Mouse (Mus musculus) limb, embryonic 14.5 days (tissue): ENCODE data around the gene Ppp1r10. TPM values are rescaled to one million over a fixed set of nuclear protein-coding genes. Genes with fewer than 3 reads are reported as not detected.

Experiments
- ATAC-seq: fragments of 200-750 bp; cut with Nextera tagmentation; 2 replicates; pipeline ENCODE4 v1.8.0; 2017; ENCODE audit warnings: low read depth, moderate number of reproducible peaks, moderate TSS enrichment; ENCODE audit not compliant: low FRiP score
- DNase-seq: peaks from one replicate; pipeline ENCODE4 v3.0.0-alpha.2; 2015; ENCODE audit warnings: low spot score
- H3K27ac ChIP-seq: fragments of 300-500 bp; sonication (generic); replicated peaks from 2 replicates; pipeline ENCODE4 v1.5.1; 2014; ENCODE audit warnings: low read depth, mild to moderate bottlenecking, low read length, moderate library complexity, mixed read lengths
- H3K27me3 ChIP-seq: fragments of 300-500 bp; sonication (generic); 2 replicates; pipeline ENCODE4 v1.6.1; 2014; ENCODE audit warnings: low read length, mixed read lengths; ENCODE audit not compliant: control insufficient read depth, insufficient read depth
- H3K36me3 ChIP-seq: fragments of 300-500 bp; sonication (generic); 2 replicates; pipeline ENCODE4 v1.6.1; 2014; ENCODE audit warnings: mild to moderate bottlenecking, low read length, moderate library complexity, mixed read lengths; ENCODE audit not compliant: control insufficient read depth, insufficient read depth
- H3K4me1 ChIP-seq: fragments of 300-500 bp; sonication (generic); 2 replicates; pipeline ENCODE4 v1.6.1; 2014; ENCODE audit warnings: antibody characterized with exemption, low read length, mixed read lengths; ENCODE audit not compliant: control insufficient read depth, insufficient read depth
- H3K4me2 ChIP-seq: fragments of 300-500 bp; sonication (generic); replicated peaks from 2 replicates; pipeline ENCODE4 v1.6.1; 2014; ENCODE audit warnings: low read depth, mild to moderate bottlenecking, low read length, moderate library complexity; ENCODE audit not compliant: severe bottlenecking
- H3K4me3 ChIP-seq: fragments of 300-500 bp; sonication (generic); replicated peaks from 2 replicates; pipeline ENCODE4 v1.5.1; 2014; ENCODE audit warnings: low read length
- H3K9ac ChIP-seq: fragments of 300-500 bp; sonication (generic); 2 replicates; pipeline ENCODE4 v1.6.1; 2014; ENCODE audit warnings: mild to moderate bottlenecking, low read depth, low read length, moderate library complexity; ENCODE audit not compliant: severe bottlenecking
- H3K9me3 ChIP-seq: fragments of 300-500 bp; sonication (generic); 2 replicates; pipeline ENCODE4 v1.6.1; 2016; ENCODE audit warnings: low read length; ENCODE audit not compliant: control insufficient read depth
- POLR2A ChIP-seq: fragments of 200-500 bp; IDR thresholded peaks from 2 replicates; pipeline ENCODE4 v1.8.0; 2012; ENCODE audit warnings: inconsistent platforms, mild to moderate bottlenecking, moderate library complexity, borderline replicate concordance; ENCODE audit not compliant: insufficient read depth, insufficient read length; ENCODE audit errors: extremely low read depth
- WGBS: fragments of 180-500 bp; shearing (Covaris S2); extraction: QIAGEN DNeasy Blood & Tissue Kit; methylation state at CpG from one replicate; pipeline ENCODE4 v1.1.7; 2014; 5-methylcytosine and 5-hydroxymethylcytosine counted together
- polyA plus RNA-seq, 2 experiments: library from polyadenylated mRNA; depleted of rRNA in 1 of 2; stranded (reverse) in 1 of 2; unstranded in 1 of 2; fragments of >200 nt; fragmentation: Nextera tagmentation in 1 of 2; extraction: Ambion mirVana in 1 of 2; gene quantifications; 2 replicates each; pipeline versions ENCODE4 v1.2.1 to v1.2.3; 2012 to 2014

Gene Ppp1r10
- polyA plus RNA-seq, 2 experiments, result 30.8 to 39.9 TPM

DNA sequence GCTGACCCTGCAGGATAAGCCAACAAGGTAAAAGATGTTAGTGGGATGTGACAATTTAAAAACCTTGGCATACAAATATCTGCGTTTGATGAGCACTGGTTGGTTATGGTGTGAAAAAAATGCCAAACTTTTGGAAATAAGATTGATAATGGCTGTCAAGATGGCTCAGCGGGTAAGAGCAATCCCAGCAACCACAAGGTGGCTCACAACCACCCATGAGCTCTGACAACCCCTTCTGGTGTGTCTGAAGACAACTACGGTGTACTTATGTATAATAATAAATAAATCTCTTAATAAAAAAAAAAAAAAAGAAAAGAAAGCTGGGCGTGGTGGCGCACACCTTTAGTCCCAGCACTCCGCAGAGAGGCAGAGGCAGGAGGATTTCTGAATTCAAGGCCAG lies 1.3 kb upstream of the Ppp1r10 start:
- H3K4me3 ChIP-seq, result peak overlapping the region; percentile 74
- 83% methylated on average over 6 of the region's 6 CpGs for WGBS
- no peak for DNase-seq
- no peaks in the 10 kb centered on the region for H3K27me3 ChIP-seq
- TF ChIP-seq POLR2A, result no peak
- ATAC-seq, result no peak
- no peaks in the 10 kb centered on the region for H3K9me3 ChIP-seq
- H3K4me2 ChIP-seq, result peak overlapping the region; percentile 77; the same call in 1 of the 2 replicates
- H3K27ac ChIP-seq, result no peak overlapping the region
- peaks cover 11% of the 10 kb centered on the region for H3K4me1 ChIP-seq
- H3K9ac ChIP-seq, result no peak overlapping the region
- H3K36me3 ChIP-seq, result peaks cover 35% of the 10 kb centered on the region

DNA sequence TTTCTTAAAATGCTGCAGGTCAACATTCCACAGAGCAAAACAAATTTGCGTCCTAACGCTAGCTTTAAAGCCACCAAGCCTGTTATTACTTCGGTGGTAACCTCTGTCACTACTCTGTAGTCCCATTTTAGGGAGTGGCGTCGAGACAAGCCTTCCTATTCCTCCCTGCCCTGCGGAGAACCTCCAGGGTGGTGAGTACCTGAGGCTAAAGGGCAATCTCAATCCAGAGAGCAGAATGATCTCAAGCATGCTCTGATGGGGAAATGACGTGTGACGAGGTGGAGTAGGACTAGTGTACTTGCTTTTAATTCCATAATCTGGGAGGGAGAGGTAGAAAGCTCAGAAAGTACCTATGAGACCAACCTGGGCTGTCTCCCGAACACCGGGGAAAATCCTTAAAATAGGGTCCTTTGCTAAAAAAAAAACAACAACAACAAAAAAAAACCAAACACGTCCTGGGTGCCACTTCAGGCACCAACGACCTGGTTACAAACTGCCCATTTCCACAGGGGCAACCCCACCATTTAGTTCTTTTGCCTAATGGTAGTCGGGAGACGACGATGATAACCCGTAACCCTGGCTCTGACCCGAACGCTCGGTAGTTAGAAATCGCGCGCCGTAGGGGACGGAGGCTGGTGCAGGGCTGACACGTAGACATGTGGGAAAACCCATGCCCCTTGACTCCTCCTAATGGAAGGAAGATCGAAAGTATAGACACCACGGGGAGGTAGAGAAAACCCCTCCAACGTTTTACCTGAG lies 517 bp upstream of the Ppp1r10 start:
- Histone ChIP-seq H3K4me3 (peak overlapping the region; percentile 74), H3K4me1 (peaks cover 17% of the 10 kb centered on the region), H3K4me2 (peak overlapping the region; percentile 77), H3K27me3 (no peaks in the 10 kb centered on the region), H3K9ac (peak overlapping the region; percentile 98), H3K9me3 (no peaks in the 10 kb centered on the region), H3K27ac (peak overlapping the region; percentile 76; the same call in 1 of the 2 replicates), H3K36me3 (peaks cover 37% of the 10 kb centered on the region)
- ATAC-seq (no peak), DNase-seq (no peak)
- TF ChIP-seq POLR2A, result no peak
- 5% methylated on average over 28 of the region's 28 CpGs for WGBS

- peak overlapping the region; percentile 74 for H3K4me3 ChIP-seq
- WGBS, result under 1% methylated on average over 8 of the region's 8 CpGs
- ATAC-seq (no peak), DNase-seq (no peak)
- no peaks in the 10 kb centered on the region for H3K9me3 ChIP-seq
- peak overlapping the region; percentile 98 for H3K9ac ChIP-seq
- H3K27me3 ChIP-seq, result no peaks in the 10 kb centered on the region
- H3K4me2 ChIP-seq, result peak overlapping the region; percentile 77
- H3K27ac ChIP-seq, result peak overlapping the region; percentile 97
- H3K4me1 ChIP-seq, result peaks cover 17% of the 10 kb centered on the region
- H3K36me3 ChIP-seq, result peaks cover 37% of the 10 kb centered on the region
- TF ChIP-seq POLR2A, result no peak
Measured at GRCm38 (mm10) chr17:35917143-35917462, 869 bp downstream of the Ppp1r10 start.

- TF ChIP-seq POLR2A, result peak; percentile 34; the same call in 1 of the 2 replicates
Measured at GRCm38 (mm10) chr17:35917463-35918251, 1.4 kb downstream of the Ppp1r10 start.

GRCm38 (mm10) chr17:35918276-35919059 lies 2.2 kb downstream of the Ppp1r10 start:
- peak; percentile 49; the same call in 1 of the 2 replicates for TF ChIP-seq POLR2A
- Histone ChIP-seq H3K4me2 (peak overlapping the region; percentile 77), H3K9me3 (no peaks in the 10 kb centered on the region), H3K36me3 (peaks cover 35% of the 10 kb centered on the region), H3K4me1 (peaks cover 17% of the 10 kb centered on the region), H3K27ac (peak overlapping the region; percentile 97), H3K9ac (peak overlapping the region; percentile 98), H3K27me3 (no peaks in the 10 kb centered on the region), H3K4me3 (peak overlapping the region; percentile 74)
- no peak for ATAC-seq
- under 1% methylated on average over 11 of the region's 11 CpGs for WGBS
- peak; percentile 75 for DNase-seq

More at GRCm38 (mm10) chr17:35917463-35918251, 1.4 kb downstream of the Ppp1r10 start:
- Histone ChIP-seq H3K9me3 (no peaks in the 10 kb centered on the region), H3K36me3 (peaks cover 37% of the 10 kb centered on the region), H3K4me2 (peak overlapping the region; percentile 77), H3K4me3 (peak overlapping the region; percentile 74), H3K4me1 (peaks cover 17% of the 10 kb centered on the region), H3K9ac (peak overlapping the region; percentile 98), H3K27me3 (no peaks in the 10 kb centered on the region), H3K27ac (peak overlapping the region; percentile 97)
- 1% methylated on average over 13 of the region's 13 CpGs for WGBS
- DNase-seq (peak; percentile 84), ATAC-seq (no peak; the same call in 1 of the 2 replicates)
